Mouse (Mus musculus) lung, embryonic 14.5 days (tissue): Measurements from ENCODE around the gene Plk5. TPM values are rescaled to one million over a fixed set of nuclear protein-coding genes. Genes with fewer than 3 reads are reported as not detected.
A peak's percentile ranks its signal among the peaks of the same experiment; 100 is the strongest.

Experiments used
- ATAC-seq: fragments of 200-750 bp; cut with Nextera tagmentation; 2 replicates; pipeline ENCODE4 v1.8.0; 2017; ENCODE audit warnings: mild to moderate bottlenecking, moderate TSS enrichment, moderate library complexity; ENCODE audit not compliant: insufficient read depth
- DNase-seq: peaks from one replicate; pipeline ENCODE4 v3.0.0-alpha.2; 2015
- H3K27ac ChIP-seq: fragments of 300-500 bp; sonication (generic); 2 replicates; pipeline ENCODE4 v1.5.1; 2014; ENCODE audit warnings: low read depth, mild to moderate bottlenecking, moderate library complexity
- H3K27me3 ChIP-seq: fragments of 300-500 bp; sonication (generic); 2 replicates; pipeline ENCODE4 v1.6.1; 2014; ENCODE audit warnings: low read length, control low read depth; ENCODE audit not compliant: insufficient read depth
- H3K36me3 ChIP-seq: fragments of 300-500 bp; sonication (generic); 2 replicates; pipeline ENCODE4 v1.6.1; 2014; ENCODE audit warnings: control low read depth; ENCODE audit not compliant: insufficient read depth
- H3K4me1 ChIP-seq: fragments of 300-500 bp; sonication (generic); 2 replicates; pipeline ENCODE4 v1.6.1; 2014; ENCODE audit warnings: antibody characterized with exemption, control low read depth; ENCODE audit not compliant: insufficient read depth
- H3K4me2 ChIP-seq: fragments of 300-500 bp; sonication (generic); 2 replicates; pipeline ENCODE4 v1.6.1; 2014; ENCODE audit warnings: mild to moderate bottlenecking
- H3K4me3 ChIP-seq: fragments of 300-500 bp; sonication (generic); 2 replicates; pipeline ENCODE4 v1.5.1; 2014; ENCODE audit warnings: low read depth, low read length
- H3K9ac ChIP-seq: fragments of 300-500 bp; sonication (generic); 2 replicates; pipeline ENCODE4 v1.6.1; 2014
- H3K9me3 ChIP-seq: fragments of 300-500 bp; sonication (generic); 2 replicates; pipeline ENCODE4 v1.6.1; 2016; ENCODE audit warnings: low read depth, low read length, control low read depth
- CTCF ChIP-seq: IDR thresholded peaks from 2 replicates; pipeline ENCODE4 v1.5.1; 2016; ENCODE audit warnings: antibody characterized with exemption, low read depth
- WGBS: fragments of 180-500 bp; shearing (Covaris S2); extraction: QIAGEN DNeasy Blood & Tissue Kit; methylation state at CpG from one replicate; pipeline ENCODE4 v1.1.7; 2014; 5-methylcytosine and 5-hydroxymethylcytosine counted together
- polyA plus RNA-seq: library from polyadenylated mRNA; unstranded; fragments of >200 nt; fragmentation: Nextera tagmentation; extraction: Ambion mirVana; gene quantifications from 2 replicates; pipeline ENCODE4 v1.2.1, GENCODE M21; 2014

Gene Plk5
- polyA plus RNA-seq, 1 experiment from 2014 or later = 0.61 TPM

- H3K9me3 ChIP-seq = no peaks in the 10 kb centered on the region
- DNase-seq (peak; percentile 74), ATAC-seq (peak; percentile 33; the same call in 1 of the 2 replicates)
- TF ChIP-seq CTCF = peak; percentile 64
- H3K36me3 ChIP-seq = no peaks in the 10 kb centered on the region
- 1% methylated on average over 38 of the region's 42 CpGs for WGBS
- peaks cover 16% of the 10 kb centered on the region; the same call in 1 of the 2 replicates for H3K4me1 ChIP-seq
- no peak within 1 kb of the TSS for H3K27ac ChIP-seq
- peaks cover 97% of the 10 kb centered on the region for H3K27me3 ChIP-seq
- H3K4me2 ChIP-seq = peak within 1 kb of the TSS; percentile 60
- H3K4me3 ChIP-seq = peak within 1 kb of the TSS; percentile 36
- H3K9ac ChIP-seq = peak within 1 kb of the TSS; percentile 26; the same call in 1 of the 2 replicates
Measured at GRCm38 (mm10) chr10:80348244-80348781, 7.9 kb upstream of the Plk5 start, which contains the start of gene Adamtsl5. TSS of gene Adamtsl5 (minus strand) at chr10:80348412.

- Histone ChIP-seq H3K36me3 (no peaks in the 10 kb centered on the region), H3K4me1 (peaks cover 10% of the 10 kb centered on the region; the same call in 1 of the 2 replicates), H3K9me3 (no peaks in the 10 kb centered on the region), H3K4me3 (peak overlapping the region; percentile 36), H3K27me3 (peaks cover 91% of the 10 kb centered on the region), H3K9ac (0 out of 2 replicates have a peak overlapping the region, but pooled peaks have one; percentile 9), H3K27ac (no peak overlapping the region), H3K4me2 (peak overlapping the region; percentile 60)
- no peak for TF ChIP-seq CTCF
- WGBS = 14% methylated on average over 26 of the region's 26 CpGs
- DNase-seq (peak; percentile 62), ATAC-seq (no peak)
Measured at GRCm38 (mm10) chr10:80348981-80349380, 7.3 kb upstream of the Plk5 start.

- DNase-seq (peak; percentile 94), ATAC-seq (peak; percentile 81)
- peaks cover 10% of the 10 kb centered on the region; the same call in 1 of the 2 replicates for H3K4me1 ChIP-seq
- H3K4me3 ChIP-seq = no peak overlapping the region
- 5% methylated on average over 7 of the region's 7 CpGs for WGBS
- H3K36me3 ChIP-seq = no peaks in the 10 kb centered on the region
- H3K9me3 ChIP-seq = no peaks in the 10 kb centered on the region
- no peak overlapping the region for H3K4me2 ChIP-seq
- H3K27ac ChIP-seq = no peak overlapping the region
- TF ChIP-seq CTCF = peak; percentile 98
- no peak overlapping the region for H3K9ac ChIP-seq
- H3K27me3 ChIP-seq = peaks cover 89% of the 10 kb centered on the region
Measured at GRCm38 (mm10) chr10:80350292-80350691, 6.0 kb upstream of the Plk5 start.

- Histone ChIP-seq H3K9ac (no peak overlapping the region), H3K27me3 (peaks cover 90% of the 10 kb centered on the region), H3K9me3 (no peaks in the 10 kb centered on the region), H3K36me3 (no peaks in the 10 kb centered on the region), H3K4me3 (no peak overlapping the region), H3K4me1 (peaks cover 15% of the 10 kb centered on the region; the same call in 1 of the 2 replicates), H3K27ac (no peak overlapping the region), H3K4me2 (no peak overlapping the region)
- DNase-seq = no peak
- no peak for TF ChIP-seq CTCF
- WGBS = 29% methylated on average over 11 of the region's 11 CpGs
- no peak for ATAC-seq
Measured at GRCm38 (mm10) chr10:80351896-80352295, 4.4 kb upstream of the Plk5 start.

GRCm38 (mm10) chr10:80352727-80353126, 3.5 kb upstream of the Plk5 start:
- H3K4me3 ChIP-seq = no peak overlapping the region
- no peak for ATAC-seq
- 49% methylated on average over 8 of the region's 8 CpGs for WGBS
- no peak overlapping the region for H3K9ac ChIP-seq
- no peak for TF ChIP-seq CTCF
- H3K27me3 ChIP-seq = peaks cover 91% of the 10 kb centered on the region
- H3K4me2 ChIP-seq = no peak overlapping the region
- no peaks in the 10 kb centered on the region for H3K9me3 ChIP-seq
- peaks cover 15% of the 10 kb centered on the region; the same call in 1 of the 2 replicates for H3K4me1 ChIP-seq
- DNase-seq = no peak
- H3K36me3 ChIP-seq = no peaks in the 10 kb centered on the region
- H3K27ac ChIP-seq = no peak overlapping the region

- Histone ChIP-seq H3K9ac (no peak overlapping the region), H3K4me3 (no peak overlapping the region), H3K9me3 (no peaks in the 10 kb centered on the region), H3K36me3 (no peaks in the 10 kb centered on the region), H3K4me2 (no peak overlapping the region), H3K27me3 (peaks cover 78% of the 10 kb centered on the region), H3K4me1 (peaks cover 5% of the 10 kb centered on the region; the same call in 1 of the 2 replicates), H3K27ac (no peak overlapping the region)
- no peak for TF ChIP-seq CTCF
- WGBS = 14% methylated on average over 9 of the region's 9 CpGs
- ATAC-seq (no peak), DNase-seq (no peak)
Measured at GRCm38 (mm10) chr10:80355431-80355830, 828 bp upstream of the Plk5 start.

GRCm38 (mm10) chr10:80356737-80357136, 478 bp downstream of the Plk5 start:
- ATAC-seq (no peak), DNase-seq (no peak)
- Histone ChIP-seq H3K4me3 (peak overlapping the region; percentile 36), H3K4me1 (peaks cover 5% of the 10 kb centered on the region; the same call in 1 of the 2 replicates), H3K27me3 (peaks cover 65% of the 10 kb centered on the region), H3K4me2 (peak overlapping the region; percentile 63), H3K9me3 (no peaks in the 10 kb centered on the region), H3K27ac (no peak overlapping the region), H3K9ac (no peak overlapping the region), H3K36me3 (no peaks in the 10 kb centered on the region)
- 2% methylated on average over 34 of the region's 34 CpGs for WGBS
- no peak for TF ChIP-seq CTCF
